ENCODE assay signal across 32 mouse cellular contexts in the genomic region with DNA sequence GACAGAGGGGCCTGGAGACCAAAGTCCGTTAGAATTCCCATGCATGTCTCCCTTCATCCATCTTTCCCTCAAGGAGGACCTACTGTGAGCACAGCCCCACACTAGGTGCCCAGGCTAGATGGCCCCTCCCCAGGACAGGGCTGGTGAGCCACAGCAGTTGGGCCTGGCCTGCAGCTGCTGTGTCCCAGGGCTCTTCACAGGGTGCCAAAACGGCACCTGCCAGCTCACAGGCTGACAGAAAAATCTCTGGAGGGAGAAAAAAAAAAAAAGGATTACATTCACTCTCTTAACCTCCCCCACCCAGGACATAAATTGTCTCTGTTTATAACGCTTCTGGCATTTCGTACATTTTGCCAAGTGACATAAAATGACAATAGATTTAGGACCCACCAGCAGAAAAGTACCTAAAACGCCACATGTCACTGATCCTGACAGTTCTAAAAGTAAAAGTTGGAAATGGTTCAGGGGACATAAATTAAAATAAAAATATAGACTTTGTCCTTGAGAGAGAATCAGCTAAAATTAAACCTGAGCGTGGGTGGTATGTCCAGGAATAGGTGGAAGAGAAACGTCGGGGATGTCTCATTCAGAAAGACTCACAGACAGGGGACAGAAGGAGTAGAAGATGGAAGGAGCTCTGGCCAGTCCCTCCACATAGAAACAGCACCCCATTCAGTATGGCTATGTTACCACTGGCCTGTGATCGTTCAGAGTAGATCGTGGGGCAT.
DNase-seq lines count a peak whose midpoint lies in the region; ATAC-seq and TF ChIP-seq lines count a peak whose summit lies in the region.
"Had no signal": no experiment of that assay in that cellular context is flagged by ENCODE, and none has a peak within 500 bp of the region (broad histone marks: within the 10 kb centered on the region; RNA-seq: fewer than 3 reads in every experiment).

No protein-coding gene starts in this region.

- 56% methylated on average over 10 of the region's 10 CpGs for WGBS in embryonic facial prominence, embryonic 14.5 days
- WGBS in embryonic facial prominence, embryonic 10.5 days = 76% methylated on average over 10 of the region's 10 CpGs
- 41% methylated on average over 10 of the region's 10 CpGs for WGBS in kidney, postnatal 0 days
- WGBS in kidney, embryonic 14.5 days = 38% methylated on average over 10 of the region's 10 CpGs
- WGBS in neural tube, embryonic 13.5 days = 52% methylated on average over 10 of the region's 10 CpGs
- 39% methylated on average over 10 of the region's 10 CpGs for WGBS in neural tube, embryonic 15.5 days
- 42% methylated on average over 10 of the region's 10 CpGs for WGBS in forebrain, embryonic 15.5 days

- peak; percentile 47; the same call in 1 of the 2 replicates for ATAC-seq in embryonic facial prominence, embryonic 14.5 days (ENCODE audit: low read depth)
- no peak for ATAC-seq in kidney, postnatal 0 days (replicated peaks; ENCODE audit: low FRiP score, low read depth)
- ATAC-seq in kidney, embryonic 14.5 days (ENCODE audit: low FRiP score, low TSS enrichment) = no peak
- no peak for ATAC-seq in neural tube, embryonic 13.5 days (ENCODE audit: low read depth)
- no peak for ATAC-seq in neural tube, embryonic 15.5 days (ENCODE audit: low FRiP score)
- ATAC-seq in forebrain, embryonic 15.5 days (replicated peaks) = no peak
- ATAC-seq: activated CD4-positive, CD25-positive, alpha-beta regulatory T cell, adult 4 months; intestine, embryonic 16.5 days; liver, embryonic 12.5 days; liver, postnatal 0 days; lung, postnatal 0 days; midbrain, embryonic 13.5 days had no signal

- H3K36me3 ChIP-seq in embryonic facial prominence, embryonic 14.5 days (ENCODE audit: control insufficient read depth, insufficient read depth, low read length) = no peaks in the 10 kb centered on the region
- H3K36me3 ChIP-seq in embryonic facial prominence, embryonic 10.5 days (replicated peaks) = no peaks in the 10 kb centered on the region
- H3K36me3 ChIP-seq in kidney, postnatal 0 days (ENCODE audit: insufficient read depth, low read length) = no peaks in the 10 kb centered on the region
- no peaks in the 10 kb centered on the region for H3K36me3 ChIP-seq in kidney, embryonic 14.5 days (ENCODE audit: control insufficient read depth, insufficient read depth, low read length)
- no peaks in the 10 kb centered on the region for H3K36me3 ChIP-seq in neural tube, embryonic 13.5 days
- H3K36me3 ChIP-seq in neural tube, embryonic 15.5 days = no peaks in the 10 kb centered on the region
- H3K36me3 ChIP-seq in forebrain, embryonic 15.5 days = no peaks in the 10 kb centered on the region
- H3K36me3 ChIP-seq: embryonic facial prominence, embryonic 12.5 days; heart, embryonic 12.5 days; hindbrain, embryonic 13.5 days; liver, embryonic 12.5 days; midbrain, embryonic 13.5 days; stomach, embryonic 15.5 days had no signal

- TF ChIP-seq CTCF in kidney, postnatal 0 days (IDR thresholded peaks at IDR 0.05; ENCODE audit: low read depth) = no peak

- no peak overlapping the region for H3K4me3 ChIP-seq in embryonic facial prominence, embryonic 14.5 days (ENCODE audit: low read depth, low read length)
- no peak overlapping the region for H3K4me3 ChIP-seq in embryonic facial prominence, embryonic 10.5 days
- no peak overlapping the region for H3K4me3 ChIP-seq in kidney, postnatal 0 days (replicated peaks; ENCODE audit: low read depth, low read length)
- H3K4me3 ChIP-seq in kidney, embryonic 14.5 days (ENCODE audit: low read length) = no peak overlapping the region
- no peak overlapping the region for H3K4me3 ChIP-seq in neural tube, embryonic 13.5 days
- H3K4me3 ChIP-seq in neural tube, embryonic 15.5 days (replicated peaks) = no peak overlapping the region
- no peak overlapping the region for H3K4me3 ChIP-seq in forebrain, embryonic 15.5 days
- H3K4me3 ChIP-seq: embryonic facial prominence, embryonic 12.5 days; heart, adult 2 months; heart, embryonic 12.5 days; hindbrain, embryonic 13.5 days; liver, embryonic 12.5 days; megakaryocyte, embryonic 14.5 days; midbrain, embryonic 13.5 days; stomach, embryonic 15.5 days had no signal

- H3K27ac ChIP-seq in embryonic facial prominence, embryonic 14.5 days (replicated peaks; ENCODE audit: low read depth, low read length) = no peak overlapping the region
- no peak overlapping the region for H3K27ac ChIP-seq in embryonic facial prominence, embryonic 10.5 days (replicated peaks)
- no peak overlapping the region for H3K27ac ChIP-seq in kidney, postnatal 0 days
- H3K27ac ChIP-seq in kidney, embryonic 14.5 days (ENCODE audit: low read depth, low read length) = no peak overlapping the region
- H3K27ac ChIP-seq in neural tube, embryonic 13.5 days (replicated peaks) = 0 out of 2 replicates have a peak overlapping the region, but pooled peaks have one; percentile 3
- no peak overlapping the region for H3K27ac ChIP-seq in neural tube, embryonic 15.5 days (replicated peaks)
- H3K27ac ChIP-seq in forebrain, embryonic 15.5 days (replicated peaks) = peak overlapping the region; percentile 89
- H3K27ac ChIP-seq: embryonic facial prominence, embryonic 12.5 days; heart, adult 2 months; liver, embryonic 12.5 days; stomach, embryonic 15.5 days had no signal

- no peak overlapping the region for H3K4me2 ChIP-seq in embryonic facial prominence, embryonic 14.5 days (ENCODE audit: low read depth, low read length)
- no peak overlapping the region for H3K4me2 ChIP-seq in kidney, postnatal 0 days (ENCODE audit: low read length)
- no peak overlapping the region for H3K4me2 ChIP-seq in kidney, embryonic 14.5 days (replicated peaks; ENCODE audit: low read depth, low read length)
- H3K4me2 ChIP-seq in neural tube, embryonic 13.5 days = no peak overlapping the region
- no peak overlapping the region for H3K4me2 ChIP-seq in neural tube, embryonic 15.5 days
- no peak overlapping the region for H3K4me2 ChIP-seq in forebrain, embryonic 15.5 days (replicated peaks)
- H3K4me2 ChIP-seq: embryonic facial prominence, embryonic 12.5 days; heart, embryonic 12.5 days; hindbrain, embryonic 13.5 days; liver, embryonic 12.5 days; midbrain, embryonic 13.5 days; stomach, embryonic 15.5 days had no signal

- no peak overlapping the region for H3K9ac ChIP-seq in embryonic facial prominence, embryonic 14.5 days (ENCODE audit: low read depth, low read length)
- no peak overlapping the region for H3K9ac ChIP-seq in kidney, postnatal 0 days (ENCODE audit: low read depth, low read length)
- H3K9ac ChIP-seq in kidney, embryonic 14.5 days (ENCODE audit: low read depth, low read length) = no peak overlapping the region
- H3K9ac ChIP-seq in neural tube, embryonic 13.5 days = no peak overlapping the region
- no peak overlapping the region for H3K9ac ChIP-seq in neural tube, embryonic 15.5 days (replicated peaks)
- H3K9ac ChIP-seq in forebrain, embryonic 15.5 days (replicated peaks) = no peak overlapping the region
- H3K9ac ChIP-seq: embryonic facial prominence, embryonic 12.5 days; heart, embryonic 12.5 days; hindbrain, embryonic 13.5 days; liver, embryonic 12.5 days; liver, postnatal 0 days; midbrain, embryonic 13.5 days; stomach, embryonic 15.5 days had no signal

- no peaks in the 10 kb centered on the region; the same call in 1 of the 2 replicates for H3K27me3 ChIP-seq in embryonic facial prominence, embryonic 14.5 days (replicated peaks; ENCODE audit: control insufficient read depth, insufficient read depth, low read length)
- H3K27me3 ChIP-seq in embryonic facial prominence, embryonic 10.5 days (replicated peaks; ENCODE audit: low read depth, poor library complexity, severe bottlenecking) = no peaks in the 10 kb centered on the region
- no peaks in the 10 kb centered on the region for H3K27me3 ChIP-seq in kidney, postnatal 0 days (ENCODE audit: insufficient read depth, low read length)
- peaks cover 8% of the 10 kb centered on the region for H3K27me3 ChIP-seq in kidney, embryonic 14.5 days (ENCODE audit: control insufficient read depth, insufficient read depth, low read length)
- no peaks in the 10 kb centered on the region for H3K27me3 ChIP-seq in neural tube, embryonic 13.5 days
- H3K27me3 ChIP-seq in neural tube, embryonic 15.5 days (replicated peaks) = 0 out of 2 replicates have a peak, but pooled peaks cover 5% of the 10 kb centered on the region
- H3K27me3 ChIP-seq in forebrain, embryonic 15.5 days = no peaks in the 10 kb centered on the region
- H3K27me3 ChIP-seq: CH12.LX; embryonic facial prominence, embryonic 12.5 days; hindbrain, embryonic 13.5 days; midbrain, embryonic 13.5 days; stomach, embryonic 15.5 days had no signal

- H3K4me1 ChIP-seq in embryonic facial prominence, embryonic 14.5 days (ENCODE audit: control insufficient read depth, insufficient read depth, low read length) = no peaks in the 10 kb centered on the region; the same call in 1 of the 2 replicates
- H3K4me1 ChIP-seq in embryonic facial prominence, embryonic 10.5 days = peaks cover 26% of the 10 kb centered on the region
- no peaks in the 10 kb centered on the region for H3K4me1 ChIP-seq in kidney, postnatal 0 days (replicated peaks; ENCODE audit: insufficient read depth, low read length)
- peaks cover 3% of the 10 kb centered on the region; the same call in 1 of the 2 replicates for H3K4me1 ChIP-seq in kidney, embryonic 14.5 days (ENCODE audit: control insufficient read depth, insufficient read depth, low read length)
- peaks cover 53% of the 10 kb centered on the region for H3K4me1 ChIP-seq in neural tube, embryonic 13.5 days (replicated peaks)
- H3K4me1 ChIP-seq in neural tube, embryonic 15.5 days = peaks cover 44% of the 10 kb centered on the region
- peaks cover 53% of the 10 kb centered on the region for H3K4me1 ChIP-seq in forebrain, embryonic 15.5 days
- H3K4me1 ChIP-seq: embryonic facial prominence, embryonic 12.5 days; heart, embryonic 12.5 days; liver, embryonic 12.5 days; megakaryocyte, embryonic 14.5 days had no signal

- no peaks in the 10 kb centered on the region for H3K9me3 ChIP-seq in embryonic facial prominence, embryonic 14.5 days (ENCODE audit: control insufficient read depth, low read length)
- H3K9me3 ChIP-seq in embryonic facial prominence, embryonic 10.5 days = no peaks in the 10 kb centered on the region
- no peaks in the 10 kb centered on the region for H3K9me3 ChIP-seq in kidney, postnatal 0 days (replicated peaks; ENCODE audit: low read length)
- no peaks in the 10 kb centered on the region for H3K9me3 ChIP-seq in kidney, embryonic 14.5 days (ENCODE audit: control insufficient read depth, low read length)
- no peaks in the 10 kb centered on the region for H3K9me3 ChIP-seq in neural tube, embryonic 13.5 days
- H3K9me3 ChIP-seq in neural tube, embryonic 15.5 days (replicated peaks) = no peaks in the 10 kb centered on the region
- H3K9me3 ChIP-seq in forebrain, embryonic 15.5 days = no peaks in the 10 kb centered on the region
- H3K9me3 ChIP-seq: embryonic facial prominence, embryonic 12.5 days; heart, embryonic 12.5 days; hindbrain, embryonic 13.5 days; liver, embryonic 12.5 days; megakaryocyte, embryonic 14.5 days; midbrain, embryonic 13.5 days; stomach, embryonic 15.5 days had no signal

- peak; percentile 32 for DNase-seq in embryonic facial prominence, embryonic 14.5 days (ENCODE audit: low spot score)
- no peak for DNase-seq in embryonic facial prominence, embryonic 10.5 days (ENCODE audit: low spot score)
- DNase-seq in kidney, postnatal 0 days (ENCODE audit: low spot score) = peak; percentile 42
- no peak for DNase-seq in right cerebral cortex, adult 2 months (ENCODE audit: low spot score in 2 of 2)
- DNase-seq: adrenal gland, adult 2 months; adrenal gland, postnatal 36 days; cerebellum, adult 9-10 months; cerebellum, postnatal 36 days; heart, adult 2 months; heart, postnatal 4 days; kidney, adult 8-10 months; kidney, postnatal 14 days; layer of hippocampus, adult 9-11 months; liver, postnatal 0 days; lung, postnatal 4 days; right cerebral cortex, postnatal 14 days; thymus, postnatal 14 days had no signal

Comparison
In these comparisons a context has a peak if more than half of its experiments do, and no peak if none do; other contexts are left out.
1. DNase-seq: peak in embryonic facial prominence, embryonic 14.5 days (single experiment) and kidney, postnatal 0 days (single experiment); none in embryonic facial prominence, embryonic 10.5 days (single experiment) and right cerebral cortex, adult 2 months (0 of 2).
2. H3K27ac ChIP-seq: peak in neural tube, embryonic 13.5 days (single experiment) and forebrain, embryonic 15.5 days (single experiment); none in embryonic facial prominence, embryonic 14.5 days (single experiment), embryonic facial prominence, embryonic 10.5 days (single experiment), kidney, postnatal 0 days (single experiment), kidney, embryonic 14.5 days (single experiment) and neural tube, embryonic 15.5 days (single experiment).